Mouse (Mus musculus) kidney, embryonic 15.5 days (tissue): ENCODE measurements around the gene Prg4. TPM values are rescaled to one million over a fixed set of nuclear protein-coding genes. Genes with fewer than 3 reads are reported as not detected.

ENCODE experiments used
- ATAC-seq: fragments of 200-750 bp; cut with Nextera tagmentation; replicated peaks from 2 replicates; pipeline ENCODE4 v1.8.0; 2017; ENCODE audit warnings: moderate TSS enrichment; ENCODE audit not compliant: low FRiP score
- H3K27ac ChIP-seq: fragments of 300-500 bp; sonication (generic); 2 replicates; pipeline ENCODE4 v1.5.1; 2015; ENCODE audit warnings: mild to moderate bottlenecking, inconsistent platforms
- H3K27me3 ChIP-seq: fragments of 300-500 bp; sonication (generic); 2 replicates; pipeline ENCODE4 v1.6.1; 2015; ENCODE audit warnings: inconsistent platforms
- H3K36me3 ChIP-seq: fragments of 300-500 bp; sonication (generic); 2 replicates; pipeline ENCODE4 v1.6.1; 2015; ENCODE audit warnings: inconsistent platforms
- H3K4me1 ChIP-seq: fragments of 300-500 bp; sonication (generic); 2 replicates; pipeline ENCODE4 v1.6.1; 2015; ENCODE audit warnings: inconsistent platforms
- H3K4me2 ChIP-seq: fragments of 300-500 bp; sonication (generic); 2 replicates; pipeline ENCODE4 v1.6.1; 2015; ENCODE audit warnings: moderate library complexity, mild to moderate bottlenecking, inconsistent platforms
- H3K4me3 ChIP-seq: fragments of 300-500 bp; sonication (generic); replicated peaks from 2 replicates; pipeline ENCODE4 v1.5.1; 2015; ENCODE audit warnings: mild to moderate bottlenecking, inconsistent platforms
- H3K9ac ChIP-seq: fragments of 300-500 bp; sonication (generic); 2 replicates; pipeline ENCODE4 v1.6.1; 2015; ENCODE audit warnings: mild to moderate bottlenecking, inconsistent platforms
- H3K9me3 ChIP-seq: fragments of 300-500 bp; sonication (generic); replicated peaks from 2 replicates; pipeline ENCODE4 v1.6.1; 2016; ENCODE audit warnings: inconsistent platforms
- WGBS: fragments of 180-500 bp; shearing (Covaris S2); methylation state at CpG from one replicate; pipeline ENCODE4 v1.1.7; 2015; ENCODE audit warnings: mixed read lengths; 5-methylcytosine and 5-hydroxymethylcytosine counted together
- polyA plus RNA-seq: library from polyadenylated mRNA; unstranded; fragments of >200 nt; fragmentation: Nextera tagmentation; extraction: Ambion mirVana; gene quantifications from 2 replicates; pipeline ENCODE4 v1.2.1, GENCODE M21; 2015

Gene Prg4
- polyA plus RNA-seq, 1 experiment from 2014 or later, result 0.79 TPM

- 69% methylated on average over 5 of the region's 5 CpGs for WGBS
- Histone ChIP-seq H3K27ac (no peak overlapping the region), H3K27me3 (no peaks in the 10 kb centered on the region), H3K4me3 (no peak overlapping the region), H3K4me1 (no peaks in the 10 kb centered on the region), H3K36me3 (no peaks in the 10 kb centered on the region), H3K9ac (no peak overlapping the region), H3K4me2 (no peak overlapping the region), H3K9me3 (no peaks in the 10 kb centered on the region)
- ATAC-seq, result no peak
Measured at GRCm38 (mm10) chr1:150463068-150463467, 2.9 kb downstream of the Prg4 start.

- Histone ChIP-seq H3K4me2 (no peak overlapping the region), H3K36me3 (no peaks in the 10 kb centered on the region), H3K4me1 (no peaks in the 10 kb centered on the region), H3K9me3 (no peaks in the 10 kb centered on the region), H3K27me3 (no peaks in the 10 kb centered on the region), H3K27ac (no peak overlapping the region), H3K9ac (no peak overlapping the region), H3K4me3 (no peak overlapping the region)
- ATAC-seq, result no peak
- 76% methylated on average over 7 of the region's 7 CpGs for WGBS
Measured at GRCm38 (mm10) chr1:150460595-150460994, 5.4 kb downstream of the Prg4 start.

DNA sequence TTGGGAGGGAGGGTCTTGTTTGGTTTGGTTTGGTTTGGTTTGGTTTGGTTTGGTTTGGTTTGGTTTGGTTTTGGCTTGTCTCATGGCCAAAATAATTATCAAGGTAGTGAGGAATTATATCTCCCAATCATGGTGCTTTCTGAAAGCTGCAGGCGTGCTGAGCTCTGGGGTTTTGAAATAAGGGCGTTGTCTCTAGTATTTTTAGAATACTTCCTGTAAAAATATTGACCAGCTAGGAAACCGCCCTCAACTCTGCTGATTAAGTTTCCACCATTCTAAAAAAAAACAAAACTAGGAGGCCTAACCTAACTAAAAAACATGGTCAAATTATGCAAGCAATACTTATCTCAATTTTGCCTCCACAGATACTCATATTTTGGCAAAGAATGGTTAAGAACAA is 6.4 kb downstream of the Prg4 start:
- no peak overlapping the region for H3K27ac ChIP-seq
- H3K27me3 ChIP-seq, result no peaks in the 10 kb centered on the region
- ATAC-seq, result no peak
- H3K4me1 ChIP-seq, result no peaks in the 10 kb centered on the region
- no peak overlapping the region for H3K4me3 ChIP-seq
- WGBS, result 66% methylated on average over 3 of the region's 3 CpGs
- H3K9me3 ChIP-seq, result no peaks in the 10 kb centered on the region
- no peak overlapping the region for H3K9ac ChIP-seq
- H3K36me3 ChIP-seq, result no peaks in the 10 kb centered on the region
- H3K4me2 ChIP-seq, result no peak overlapping the region

DNA sequence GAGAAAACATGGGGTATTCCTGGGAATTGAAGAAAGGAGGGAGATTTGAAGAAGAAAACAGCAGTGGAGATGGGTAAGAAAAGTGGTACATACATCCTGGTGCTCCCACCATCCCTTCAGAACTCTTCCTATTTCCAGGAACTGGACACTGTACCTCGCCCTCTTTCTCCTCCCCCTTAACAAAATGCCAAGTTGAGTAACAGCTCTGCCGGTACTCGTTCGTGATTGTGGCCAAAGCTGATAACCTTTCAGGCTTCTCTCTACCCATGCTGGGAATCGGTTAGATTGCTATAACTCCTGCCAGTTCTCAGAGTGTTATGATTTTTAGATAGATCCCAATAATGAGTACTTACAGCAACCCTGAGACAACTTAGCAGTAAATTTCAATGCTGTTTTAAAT is 7.0 kb downstream of the Prg4 start:
- H3K36me3 ChIP-seq, result no peaks in the 10 kb centered on the region
- no peaks in the 10 kb centered on the region for H3K27me3 ChIP-seq
- no peak overlapping the region for H3K9ac ChIP-seq
- no peak for ATAC-seq
- H3K4me3 ChIP-seq, result no peak overlapping the region
- H3K27ac ChIP-seq, result no peak overlapping the region
- WGBS, result 84% methylated on average over 5 of the region's 5 CpGs
- H3K4me1 ChIP-seq, result no peaks in the 10 kb centered on the region
- no peak overlapping the region for H3K4me2 ChIP-seq
- H3K9me3 ChIP-seq, result no peaks in the 10 kb centered on the region

DNA sequence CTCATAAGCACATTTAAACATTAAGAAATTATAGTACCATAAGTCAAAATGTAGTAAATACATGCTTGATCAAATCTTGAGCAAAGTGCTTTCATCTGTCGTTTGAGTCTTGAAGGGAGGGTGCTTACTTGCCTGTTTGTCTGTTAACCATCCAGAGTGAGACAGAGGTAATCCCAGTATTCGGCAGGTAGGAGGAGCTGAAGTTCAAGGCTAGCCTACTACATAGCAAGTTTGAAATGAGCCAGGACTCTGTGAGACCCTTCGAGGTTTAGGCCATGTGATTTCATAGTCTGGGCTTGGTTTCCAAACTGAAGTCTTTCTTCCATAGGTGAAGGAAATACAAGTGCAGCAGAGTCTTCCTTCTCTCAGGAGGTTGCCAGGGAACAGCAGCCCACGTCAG is 24.2 kb downstream of the Prg4 start:
- peaks cover 82% of the 10 kb centered on the region for H3K36me3 ChIP-seq
- ATAC-seq, result no peak
- no peak overlapping the region for H3K4me2 ChIP-seq
- no peak overlapping the region for H3K9ac ChIP-seq
- H3K9me3 ChIP-seq, result no peaks in the 10 kb centered on the region
- H3K27me3 ChIP-seq, result no peaks in the 10 kb centered on the region
- 79% methylated on average over 4 of the region's 4 CpGs for WGBS
- H3K4me3 ChIP-seq, result no peak overlapping the region
- H3K4me1 ChIP-seq, result no peaks in the 10 kb centered on the region
- no peak overlapping the region for H3K27ac ChIP-seq

DNA sequence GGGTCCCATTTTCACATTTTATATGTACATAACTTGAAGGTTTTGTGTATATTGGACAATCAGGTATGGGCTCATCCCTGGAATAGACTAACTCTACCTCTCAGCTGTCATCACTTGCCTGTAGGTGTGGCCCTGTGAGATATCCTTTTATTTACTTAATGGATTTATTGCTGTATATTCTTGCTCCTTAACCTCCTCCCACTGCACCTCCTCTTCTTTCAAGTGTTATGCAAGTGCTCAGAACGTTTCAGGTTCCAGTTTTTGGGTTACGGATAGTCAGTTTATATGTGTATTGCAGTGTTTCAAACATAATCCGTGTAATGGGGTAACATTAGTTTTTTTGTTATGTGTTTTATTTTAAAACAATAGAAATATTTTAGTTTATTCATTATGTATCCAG is 27.3 kb downstream of the Prg4 start:
- no peak for ATAC-seq
- no peaks in the 10 kb centered on the region for H3K9me3 ChIP-seq
- H3K4me1 ChIP-seq, result no peaks in the 10 kb centered on the region
- H3K36me3 ChIP-seq, result peaks cover 81% of the 10 kb centered on the region
- H3K9ac ChIP-seq, result no peak overlapping the region
- no peaks in the 10 kb centered on the region for H3K27me3 ChIP-seq
- no peak overlapping the region for H3K27ac ChIP-seq
- no peak overlapping the region for H3K4me3 ChIP-seq
- 94% methylated on average over 3 of the region's 3 CpGs for WGBS
- H3K4me2 ChIP-seq, result no peak overlapping the region

- no peak overlapping the region for H3K9ac ChIP-seq
- no peaks in the 10 kb centered on the region for H3K9me3 ChIP-seq
- no peak overlapping the region for H3K4me2 ChIP-seq
- no peaks in the 10 kb centered on the region for H3K27me3 ChIP-seq
- H3K4me3 ChIP-seq, result no peak overlapping the region
- H3K36me3 ChIP-seq, result peaks cover 92% of the 10 kb centered on the region
- no peak for ATAC-seq
- 70% methylated on average over 3 of the region's 3 CpGs for WGBS
- H3K27ac ChIP-seq, result no peak overlapping the region
- H3K4me1 ChIP-seq, result no peaks in the 10 kb centered on the region
Measured at GRCm38 (mm10) chr1:150426216-150426615, 39.7 kb downstream of the Prg4 start.

GRCm38 (mm10) chr1:150425665-150426064 is 40.3 kb downstream of the Prg4 start:
- H3K27me3 ChIP-seq, result no peaks in the 10 kb centered on the region
- no peak overlapping the region for H3K27ac ChIP-seq
- H3K4me1 ChIP-seq, result no peaks in the 10 kb centered on the region
- no peak overlapping the region for H3K4me2 ChIP-seq
- H3K9me3 ChIP-seq, result no peaks in the 10 kb centered on the region
- no peak for ATAC-seq
- WGBS, result 72% methylated on average over 9 of the region's 9 CpGs
- no peak overlapping the region for H3K4me3 ChIP-seq
- H3K36me3 ChIP-seq, result peaks cover 88% of the 10 kb centered on the region
- H3K9ac ChIP-seq, result no peak overlapping the region

DNA sequence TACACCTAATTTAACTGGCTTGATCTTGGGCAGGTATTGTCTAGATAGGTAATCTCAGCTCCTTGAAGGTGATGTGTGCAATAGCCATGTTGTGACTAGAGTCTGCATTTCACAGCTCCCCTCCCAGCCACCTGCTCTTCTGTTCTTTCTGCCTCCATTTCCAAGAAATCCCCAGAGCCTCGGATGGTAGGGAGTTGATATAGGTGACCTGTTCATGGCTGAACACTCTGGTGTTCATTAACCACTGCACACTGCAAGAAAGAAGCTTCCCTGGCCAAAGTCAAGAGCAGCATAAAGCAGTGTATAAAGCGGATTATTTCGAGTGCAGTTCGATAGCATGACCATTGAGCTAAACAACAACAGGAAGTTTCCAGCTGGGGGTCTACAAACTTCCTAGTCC is 47.5 kb downstream of the Prg4 start:
- H3K4me1 ChIP-seq, result no peaks in the 10 kb centered on the region
- H3K27ac ChIP-seq, result no peak overlapping the region
- no peak overlapping the region for H3K4me2 ChIP-seq
- 91% methylated on average over 4 of the region's 4 CpGs for WGBS
- H3K9ac ChIP-seq, result no peak overlapping the region
- no peaks in the 10 kb centered on the region for H3K27me3 ChIP-seq
- no peaks in the 10 kb centered on the region for H3K9me3 ChIP-seq
- no peak for ATAC-seq
- H3K4me3 ChIP-seq, result no peak overlapping the region
- peaks cover 78% of the 10 kb centered on the region for H3K36me3 ChIP-seq

- Histone ChIP-seq H3K9me3 (no peaks in the 10 kb centered on the region), H3K27ac (no peak overlapping the region), H3K4me3 (no peak overlapping the region), H3K4me1 (no peaks in the 10 kb centered on the region), H3K27me3 (no peaks in the 10 kb centered on the region), H3K9ac (no peak overlapping the region), H3K36me3 (peaks cover 78% of the 10 kb centered on the region), H3K4me2 (no peak overlapping the region)
- no peak for ATAC-seq
- WGBS, result 96% methylated on average over 3 of the region's 3 CpGs
Measured at GRCm38 (mm10) chr1:150416006-150416405, 50.0 kb downstream of the Prg4 start.

DNA sequence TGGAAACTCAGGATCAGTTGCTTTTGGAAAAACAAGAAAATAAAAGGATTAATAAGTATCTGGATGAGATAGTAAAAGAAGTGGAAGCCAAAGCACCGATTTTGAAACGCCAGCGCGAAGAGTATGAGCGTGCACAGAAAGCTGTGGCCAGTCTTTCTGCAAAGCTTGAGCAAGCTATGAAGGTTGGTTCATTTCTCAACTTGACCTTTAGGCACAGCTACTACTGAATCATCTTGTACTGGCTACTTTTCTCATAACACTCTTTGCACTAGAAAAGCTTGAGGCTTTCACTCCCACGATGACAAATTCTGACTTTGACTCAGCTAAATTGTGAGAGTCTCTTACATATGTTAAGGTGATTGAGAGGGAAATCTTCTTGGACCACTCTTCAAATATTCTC is 56.0 kb downstream of the Prg4 start:
- Histone ChIP-seq H3K4me1 (no peaks in the 10 kb centered on the region), H3K9me3 (no peaks in the 10 kb centered on the region), H3K9ac (no peak overlapping the region), H3K27ac (no peak overlapping the region), H3K27me3 (no peaks in the 10 kb centered on the region), H3K4me2 (no peak overlapping the region), H3K36me3 (peaks cover 84% of the 10 kb centered on the region), H3K4me3 (no peak overlapping the region)
- no peak for ATAC-seq
- 94% methylated on average over 6 of the region's 6 CpGs for WGBS

DNA sequence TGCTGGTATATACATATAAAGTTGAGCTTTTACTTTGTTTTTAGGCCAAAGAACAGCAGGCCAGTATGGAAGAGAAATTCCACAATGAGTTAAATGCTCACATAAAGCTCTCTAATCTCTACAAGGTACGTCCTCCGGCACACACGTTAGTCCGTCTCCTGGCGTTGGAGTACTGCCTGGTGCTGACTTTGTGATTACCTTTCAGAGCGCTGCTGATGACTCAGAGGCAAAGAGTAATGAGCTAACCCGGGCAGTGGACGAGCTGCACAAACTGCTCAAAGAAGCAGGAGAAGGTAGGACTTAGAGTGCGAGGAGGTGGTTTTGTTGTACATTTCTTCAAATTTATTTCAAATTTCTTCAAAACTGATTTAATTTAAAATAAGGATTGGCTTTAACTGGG is 58.7 kb downstream of the Prg4 start:
- peaks cover 80% of the 10 kb centered on the region for H3K36me3 ChIP-seq
- no peak overlapping the region for H3K4me3 ChIP-seq
- ATAC-seq, result no peak
- no peaks in the 10 kb centered on the region for H3K4me1 ChIP-seq
- H3K27ac ChIP-seq, result no peak overlapping the region
- no peaks in the 10 kb centered on the region for H3K27me3 ChIP-seq
- no peak overlapping the region for H3K9ac ChIP-seq
- no peaks in the 10 kb centered on the region for H3K9me3 ChIP-seq
- 92% methylated on average over 9 of the region's 9 CpGs for WGBS
- H3K4me2 ChIP-seq, result no peak overlapping the region

DNA sequence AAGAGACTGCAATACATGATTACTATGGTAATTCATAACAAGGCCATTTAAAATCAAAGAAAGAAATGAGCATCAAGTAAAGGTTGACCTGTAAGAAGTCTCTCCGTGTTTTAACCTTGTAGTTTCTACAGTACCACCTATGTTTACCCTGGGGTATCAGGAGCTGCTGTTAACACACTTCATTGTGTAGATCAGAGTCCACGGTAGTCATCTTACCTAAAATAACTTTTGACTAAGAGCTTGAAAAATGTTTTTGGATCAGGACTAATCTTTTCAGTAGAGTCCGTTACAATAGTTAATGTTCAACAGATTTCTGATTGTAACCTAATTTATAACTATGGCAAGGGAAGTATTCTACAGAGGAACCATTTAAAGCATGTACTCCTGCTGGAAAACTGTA is 61.4 kb downstream of the Prg4 start:
- 86% methylated on average over 3 of the region's 3 CpGs for WGBS
- no peak for ATAC-seq
- peaks cover 75% of the 10 kb centered on the region for H3K36me3 ChIP-seq

More for the DNA sequence above, 61.4 kb downstream of the Prg4 start:
- no peaks in the 10 kb centered on the region for H3K27me3 ChIP-seq
- no peaks in the 10 kb centered on the region for H3K4me1 ChIP-seq
- H3K9me3 ChIP-seq, result no peaks in the 10 kb centered on the region
- no peak overlapping the region for H3K9ac ChIP-seq
- no peak overlapping the region for H3K4me2 ChIP-seq
- no peak overlapping the region for H3K4me3 ChIP-seq
- no peak overlapping the region for H3K27ac ChIP-seq
